Mouse (Mus musculus) forebrain, embryonic 15.5 days (tissue): ENCODE data around the gene Smpd2. TPM values are rescaled to one million over a fixed set of nuclear protein-coding genes. Genes with fewer than 3 reads are reported as not detected.

Experiments used
- ATAC-seq: fragments of 200-750 bp; cut with Nextera tagmentation; replicated peaks from 2 replicates; pipeline ENCODE4 v1.8.0; 2017; ENCODE audit warnings: mild to moderate bottlenecking, moderate TSS enrichment, moderate library complexity
- H3K27ac ChIP-seq: fragments of 300-500 bp; sonication (generic); replicated peaks from 2 replicates; pipeline ENCODE4 v1.5.1; 2015; ENCODE audit warnings: mild to moderate bottlenecking, inconsistent platforms
- H3K27me3 ChIP-seq: fragments of 300-500 bp; sonication (generic); 2 replicates; pipeline ENCODE4 v1.6.1; 2015; ENCODE audit warnings: inconsistent platforms
- H3K36me3 ChIP-seq: fragments of 300-500 bp; sonication (generic); 2 replicates; pipeline ENCODE4 v1.6.1; 2015; ENCODE audit warnings: mild to moderate bottlenecking, inconsistent platforms
- H3K4me1 ChIP-seq: fragments of 300-500 bp; sonication (generic); 2 replicates; pipeline ENCODE4 v1.6.1; 2015; ENCODE audit warnings: inconsistent platforms
- H3K4me2 ChIP-seq: fragments of 300-500 bp; sonication (generic); replicated peaks from 2 replicates; pipeline ENCODE4 v1.6.1; 2015; ENCODE audit warnings: mild to moderate bottlenecking, inconsistent platforms
- H3K4me3 ChIP-seq: fragments of 300-500 bp; sonication (generic); 2 replicates; pipeline ENCODE4 v1.5.1; 2015; ENCODE audit warnings: mild to moderate bottlenecking, inconsistent platforms
- H3K9ac ChIP-seq: fragments of 300-500 bp; sonication (generic); replicated peaks from 2 replicates; pipeline ENCODE4 v1.6.1; 2015; ENCODE audit warnings: mild to moderate bottlenecking, inconsistent platforms
- H3K9me3 ChIP-seq: fragments of 300-500 bp; sonication (generic); 2 replicates; pipeline ENCODE4 v1.6.1; 2016; ENCODE audit warnings: inconsistent platforms
- WGBS: fragments of 180-500 bp; shearing (Covaris S2); methylation state at CpG from one replicate; pipeline ENCODE4 v1.1.7; 2015; ENCODE audit warnings: mixed read lengths; 5-methylcytosine and 5-hydroxymethylcytosine counted together
- polyA plus RNA-seq: library from polyadenylated mRNA; unstranded; fragments of >200 nt; fragmentation: Nextera tagmentation; extraction: Ambion mirVana; gene quantifications from 2 replicates; pipeline ENCODE4 v1.2.1, GENCODE M21; 2015

The Smpd2 gene
- 36.6 and 38.2 TPM in 2 replicates for polyA plus RNA-seq

GRCm38 (mm10) chr10:41489708-41490517 lies at the start of gene Smpd2, which contains the start of gene Ppil6:
Gene Smpd2 (minus strand): TSS chr10:41490369.
Gene Ppil6 (plus strand): TSS chr10:41490439.
- H3K4me1 ChIP-seq = peaks cover 21% of the 10 kb centered on the region
- peak; percentile 95 for ATAC-seq
- peak within 1 kb of the TSS; percentile 64 for H3K9ac ChIP-seq
- H3K9me3 ChIP-seq = no peaks in the 10 kb centered on the region
- no peak within 1 kb of the TSS for H3K27ac ChIP-seq
- under 1% methylated on average over 50 of the region's 50 CpGs for WGBS
- no peaks in the 10 kb centered on the region for H3K27me3 ChIP-seq
- H3K36me3 ChIP-seq = peaks cover 23% of the 10 kb centered on the region
- peak within 1 kb of the TSS; percentile 94 for H3K4me2 ChIP-seq
- H3K4me3 ChIP-seq = peak within 1 kb of the TSS; percentile 63

- WGBS = 90% methylated on average over 4 of the region's 4 CpGs
- Histone ChIP-seq H3K9me3 (no peaks in the 10 kb centered on the region), H3K27me3 (no peaks in the 10 kb centered on the region), H3K4me2 (no peak overlapping the region), H3K4me1 (no peaks in the 10 kb centered on the region), H3K36me3 (peaks cover 19% of the 10 kb centered on the region; the same call in 1 of the 2 replicates), H3K4me3 (no peak overlapping the region), H3K9ac (no peak overlapping the region), H3K27ac (no peak overlapping the region)
- ATAC-seq = no peak
These were observed 48.8 kb upstream of the Smpd2 start for GRCm38 (mm10) chr10:41538986-41539385.

GRCm38 (mm10) chr10:41537983-41538330 lies 47.8 kb upstream of the Smpd2 start:
- Histone ChIP-seq H3K27me3 (no peaks in the 10 kb centered on the region), H3K4me1 (no peaks in the 10 kb centered on the region), H3K9me3 (no peaks in the 10 kb centered on the region), H3K36me3 (peaks cover 30% of the 10 kb centered on the region; the same call in 1 of the 2 replicates), H3K27ac (no peak overlapping the region), H3K4me2 (no peak overlapping the region), H3K4me3 (no peak overlapping the region), H3K9ac (no peak overlapping the region)
- ATAC-seq = no peak
- WGBS = 94% methylated on average over 3 of the region's 3 CpGs

GRCm38 (mm10) chr10:41537226-41537982 lies 47.2 kb upstream of the Smpd2 start:
- Histone ChIP-seq H3K4me1 (no peaks in the 10 kb centered on the region), H3K36me3 (peaks cover 35% of the 10 kb centered on the region; the same call in 1 of the 2 replicates), H3K4me3 (no peak overlapping the region), H3K27ac (no peak overlapping the region), H3K9ac (no peak overlapping the region), H3K27me3 (no peaks in the 10 kb centered on the region), H3K4me2 (no peak overlapping the region), H3K9me3 (no peaks in the 10 kb centered on the region)
- no peak for ATAC-seq
- 46% methylated on average over 4 of the region's 4 CpGs for WGBS

GRCm38 (mm10) chr10:41536714-41537113 lies 46.5 kb upstream of the Smpd2 start:
- Histone ChIP-seq H3K9me3 (no peaks in the 10 kb centered on the region), H3K9ac (no peak overlapping the region), H3K27ac (no peak overlapping the region), H3K4me2 (no peak overlapping the region), H3K36me3 (peaks cover 36% of the 10 kb centered on the region; the same call in 1 of the 2 replicates), H3K4me1 (no peaks in the 10 kb centered on the region), H3K27me3 (no peaks in the 10 kb centered on the region), H3K4me3 (no peak overlapping the region)
- WGBS = 95% methylated on average over 1 of the region's 1 CpGs
- ATAC-seq = no peak

GRCm38 (mm10) chr10:41535991-41536390 lies 45.8 kb upstream of the Smpd2 start:
- peaks cover 40% of the 10 kb centered on the region for H3K36me3 ChIP-seq
- 93% methylated on average over 2 of the region's 2 CpGs for WGBS
- no peaks in the 10 kb centered on the region for H3K9me3 ChIP-seq
- H3K27ac ChIP-seq = no peak overlapping the region
- H3K4me2 ChIP-seq = no peak overlapping the region
- no peak overlapping the region for H3K4me3 ChIP-seq
- H3K27me3 ChIP-seq = no peaks in the 10 kb centered on the region
- H3K4me1 ChIP-seq = no peaks in the 10 kb centered on the region
- H3K9ac ChIP-seq = no peak overlapping the region
- ATAC-seq = no peak

- no peaks in the 10 kb centered on the region for H3K27me3 ChIP-seq
- WGBS = 89% methylated on average over 5 of the region's 5 CpGs
- H3K9ac ChIP-seq = no peak overlapping the region
- no peak for ATAC-seq
- H3K27ac ChIP-seq = no peak overlapping the region
- H3K9me3 ChIP-seq = no peaks in the 10 kb centered on the region
- H3K4me2 ChIP-seq = no peak overlapping the region
- H3K36me3 ChIP-seq = peaks cover 58% of the 10 kb centered on the region
- H3K4me3 ChIP-seq = no peak overlapping the region
- no peaks in the 10 kb centered on the region for H3K4me1 ChIP-seq
These were observed 39.8 kb upstream of the Smpd2 start for GRCm38 (mm10) chr10:41529972-41530371.

GRCm38 (mm10) chr10:41525696-41526095 lies 35.5 kb upstream of the Smpd2 start:
- ATAC-seq = no peak
- peaks cover 29% of the 10 kb centered on the region for H3K4me1 ChIP-seq
- no peaks in the 10 kb centered on the region for H3K9me3 ChIP-seq
- peaks cover 27% of the 10 kb centered on the region for H3K36me3 ChIP-seq
- no peaks in the 10 kb centered on the region for H3K27me3 ChIP-seq
- H3K4me2 ChIP-seq = no peak overlapping the region
- no peak overlapping the region for H3K4me3 ChIP-seq
- no peak overlapping the region for H3K27ac ChIP-seq
- 47% methylated on average over 1 of the region's 1 CpGs for whole genome bisulfite sequencing
- no peak overlapping the region for H3K9ac ChIP-seq

- Histone ChIP-seq H3K9me3 (no peaks in the 10 kb centered on the region), H3K4me1 (peaks cover 34% of the 10 kb centered on the region), H3K4me3 (no peak overlapping the region), H3K4me2 (no peak overlapping the region), H3K9ac (no peak overlapping the region), H3K27me3 (no peaks in the 10 kb centered on the region), H3K36me3 (peaks cover 7% of the 10 kb centered on the region; the same call in 1 of the 2 replicates), H3K27ac (no peak overlapping the region)
- no peak for ATAC-seq
- WGBS = 83% methylated on average over 3 of the region's 3 CpGs
These were observed 33.2 kb upstream of the Smpd2 start for GRCm38 (mm10) chr10:41523386-41523785.

GRCm38 (mm10) chr10:41520410-41520673 lies 30.2 kb upstream of the Smpd2 start:
- H3K4me2 ChIP-seq = peak overlapping the region; percentile 56
- peak overlapping the region; percentile 97 for H3K4me3 ChIP-seq
- H3K9ac ChIP-seq = peak overlapping the region; percentile 76
- no peak for ATAC-seq
- H3K4me1 ChIP-seq = peaks cover 34% of the 10 kb centered on the region
- H3K27me3 ChIP-seq = no peaks in the 10 kb centered on the region
- 0 out of 2 replicates have a peak overlapping the region, but pooled peaks have one; percentile 97 for H3K27ac ChIP-seq
- peaks cover 3% of the 10 kb centered on the region; the same call in 1 of the 2 replicates for H3K36me3 ChIP-seq
- no peaks in the 10 kb centered on the region for H3K9me3 ChIP-seq
- WGBS = 4% methylated on average over 5 of the region's 5 CpGs

- no peaks in the 10 kb centered on the region for H3K9me3 ChIP-seq
- peak overlapping the region; percentile 56 for H3K4me2 ChIP-seq
- peak overlapping the region; percentile 97 for H3K27ac ChIP-seq
- H3K4me1 ChIP-seq = peaks cover 34% of the 10 kb centered on the region
- WGBS = under 1% methylated on average over 65 of the region's 65 CpGs
- peak overlapping the region; percentile 76 for H3K9ac ChIP-seq
- peak overlapping the region; percentile 97 for H3K4me3 ChIP-seq
- H3K36me3 ChIP-seq = no peaks in the 10 kb centered on the region
- peak; percentile 8; the same call in 1 of the 2 replicates for ATAC-seq
- H3K27me3 ChIP-seq = no peaks in the 10 kb centered on the region
These were observed 29.7 kb upstream of the Smpd2 start for GRCm38 (mm10) chr10:41519640-41520409.
